Mouse (Mus musculus) MEL (cell line): ENCODE data around the gene Nsl1. TPM values are rescaled to one million over a fixed set of nuclear protein-coding genes. Genes with fewer than 3 reads are reported as not detected.
A peak's percentile ranks its signal among the peaks of the same experiment; 100 is the strongest.
"Not testable (repeated sequence)": the region's sequence is repeated elsewhere in the genome, so short reads cannot be mapped to it uniquely, and the experiment has no call there.

Source experiments
- DNase-seq: peaks from one replicate; pipeline ENCODE4 v3.0.0; 2011; ENCODE audit warnings: low read depth, low spot score
- H3K27ac ChIP-seq: 2 replicates; pipeline ENCODE4 v1.5.1; 2012; ENCODE audit warnings: low read depth, mild to moderate bottlenecking, control low read depth, low read length, moderate library complexity; ENCODE audit not compliant: control insufficient read depth
- H3K27me3 ChIP-seq, 2 experiments: fragments of 150-350 bp in 1 of 2; sonication (generic) in 1 of 2; 2 replicates each; pipeline ENCODE4 v1.6.1; 2012; ENCODE audit warnings: low read length in 2 of 2, mild to moderate bottlenecking in 2 of 2, improper control_type of control experiment in 1 of 2, moderate library complexity in 1 of 2; ENCODE audit not compliant: insufficient read depth in 2 of 2, control insufficient read depth in 1 of 2
- H3K36me3 ChIP-seq, 2 experiments: 2 replicates each; pipeline ENCODE4 v1.6.1; 2012 to 2014; ENCODE audit warnings: low read length in 2 of 2, improper control_type of control experiment in 1 of 2, inconsistent platforms in 1 of 2, mild to moderate bottlenecking in 1 of 2; ENCODE audit not compliant: insufficient read depth in 2 of 2, control insufficient read depth in 1 of 2
- H3K4me1 ChIP-seq, 2 experiments: fragments of 150-350 bp in 1 of 2; sonication (generic) in 1 of 2; 2 replicates each; pipeline ENCODE4 v1.6.1; 2012; ENCODE audit warnings: low read length in 2 of 2, improper control_type of control experiment in 1 of 2, mild to moderate bottlenecking in 1 of 2; ENCODE audit not compliant: insufficient read depth in 2 of 2, control insufficient read depth in 1 of 2
- H3K4me3 ChIP-seq, 2 experiments: fragments of 150-350 bp in 1 of 2; sonication (generic) in 1 of 2; 2 replicates each; pipeline ENCODE4 v1.5.1; 2012; ENCODE audit warnings: low read depth in 2 of 2, low read length in 2 of 2, mild to moderate bottlenecking in 2 of 2, moderate library complexity in 2 of 2, control low read depth in 1 of 2, improper control_type of control experiment in 1 of 2; ENCODE audit not compliant: control insufficient read depth in 1 of 2, insufficient read depth in 1 of 2
- H3K79me2 ChIP-seq: 2 replicates; pipeline ENCODE4 v1.6.1; 2012; ENCODE audit warnings: mild to moderate bottlenecking, low read length, moderate library complexity; ENCODE audit not compliant: control insufficient read depth, poor library complexity, insufficient read depth
- H3K9ac ChIP-seq: 2 replicates; pipeline ENCODE4 v1.6.1; 2012; ENCODE audit warnings: low read depth, mild to moderate bottlenecking, control low read depth, low read length, moderate library complexity; ENCODE audit not compliant: control insufficient read depth, poor library complexity, severe bottlenecking
- H3K9me3 ChIP-seq: fragments of 150-350 bp; sonication (generic); replicated peaks from 2 replicates; pipeline ENCODE4 v1.6.1; 2012; ENCODE audit warnings: mild to moderate bottlenecking, low read length, improper control_type of control experiment, moderate library complexity; ENCODE audit not compliant: insufficient read depth
- CHD1 ChIP-seq: IDR thresholded peaks from 2 replicates; pipeline ENCODE4 v1.6.1; 2012; ENCODE audit warnings: low read depth, mild to moderate bottlenecking, inconsistent platforms, low read length, improper control_type of control experiment
- ETS1 ChIP-seq: IDR thresholded peaks from 2 replicates; pipeline ENCODE4 v1.6.1; 2012; ENCODE audit warnings: low read depth, mild to moderate bottlenecking, inconsistent platforms, low read length, improper control_type of control experiment, moderate library complexity
- GABPA ChIP-seq: IDR thresholded peaks from 2 replicates; pipeline ENCODE4 v1.6.1; 2012; ENCODE audit warnings: low read depth, mild to moderate bottlenecking, inconsistent platforms, low read length, improper control_type of control experiment, moderate library complexity
- HCFC1 ChIP-seq: IDR thresholded peaks from 2 replicates; pipeline ENCODE4 v1.6.1; 2012; ENCODE audit warnings: low read depth, mild to moderate bottlenecking, inconsistent platforms, low read length, improper control_type of control experiment, moderate library complexity
- KAT2A ChIP-seq: conservative IDR thresholded peaks from 2 replicates; pipeline ENCODE4 v1.6.1; 2012; ENCODE audit warnings: low read depth, low read length, improper control_type of control experiment, inconsistent platforms
- RAD21 ChIP-seq: IDR thresholded peaks from 2 replicates; pipeline ENCODE4 v1.6.1; 2011; ENCODE audit warnings: mild to moderate bottlenecking, low read depth, low read length, improper control_type of control experiment
- RCOR1 ChIP-seq: IDR thresholded peaks from 2 replicates; pipeline ENCODE4 v1.6.1; 2012; ENCODE audit warnings: low read depth, mild to moderate bottlenecking, inconsistent platforms, low read length, improper control_type of control experiment
- TBP ChIP-seq: IDR thresholded peaks from 2 replicates; pipeline ENCODE4 v1.8.0; 2011; ENCODE audit warnings: low read depth, low read length, improper control_type of control experiment
- TCF12 ChIP-seq: IDR thresholded peaks from 2 replicates; pipeline ENCODE4 v1.6.1; 2014; ENCODE audit warnings: low read depth, mild to moderate bottlenecking, inconsistent platforms, low read length, improper control_type of control experiment, moderate library complexity
- USF2 ChIP-seq, 2 experiments: IDR thresholded peaks; 2 replicates each; pipeline ENCODE4 v1.6.1; 2011 to 2012; ENCODE audit warnings: improper control_type of control experiment in 2 of 2, low read length in 2 of 2, borderline replicate concordance in 1 of 2, inconsistent platforms in 1 of 2, low read depth in 1 of 2, mild to moderate bottlenecking in 1 of 2; ENCODE audit not compliant: insufficient read depth in 1 of 2
- ZC3H11A ChIP-seq: IDR thresholded peaks from 2 replicates; pipeline ENCODE4 v1.6.1; 2012; ENCODE audit warnings: low read depth, mild to moderate bottlenecking, inconsistent platforms, low read length, improper control_type of control experiment
- ZMIZ1 ChIP-seq: IDR thresholded peaks from 2 replicates; pipeline ENCODE4 v1.6.1; 2012; ENCODE audit warnings: low read depth, mild to moderate bottlenecking, inconsistent platforms, low read length, improper control_type of control experiment, moderate library complexity
- polyA plus RNA-seq, 2 experiments: library from polyadenylated mRNA; stranded (reverse) in 1 of 2; unstranded in 1 of 2; fragments of >175 nt in 1 of 2; fragments of >200 nt in 1 of 2; gene quantifications; 2 replicates each; pipeline versions ENCODE4 v1.2.1 to v1.2.4; 2012; ENCODE audit warnings: low replicate concordance in 2 of 2, low read depth in 1 of 2; ENCODE audit not compliant: insufficient read length in 2 of 2, insufficient read depth in 1 of 2, missing spikeins in 1 of 2
- total RNA-seq: library from RNA; depleted of rRNA; stranded (reverse); fragments of 300-350 nt; gene quantifications from 2 replicates; pipeline ENCODE4 v1.2.3, GENCODE M21; 2012

Nsl1 gene
- total and polyA plus RNA-seq, 3 experiments, result 24.2 to 41.9 TPM; not detected in 1

DNA sequence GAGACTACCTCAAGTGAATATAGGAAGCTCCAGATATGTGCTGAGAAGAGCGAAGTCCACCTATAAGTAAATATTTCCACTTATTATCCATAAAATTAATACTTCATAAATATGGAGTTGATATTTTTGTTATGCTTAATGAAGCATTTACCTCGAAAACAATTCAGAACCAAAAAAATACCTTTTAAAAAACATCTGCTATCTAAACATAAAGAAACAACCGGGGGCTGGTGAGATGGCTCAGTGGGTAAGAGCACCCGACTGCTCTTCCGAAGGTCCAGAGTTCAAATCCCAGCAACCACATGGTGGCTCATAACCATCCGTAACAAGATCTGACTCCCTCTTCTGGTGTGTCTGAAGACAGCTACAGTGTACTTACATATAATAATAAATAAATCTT, 39.0 kb upstream of the Nsl1 start:
- TF ChIP-seq TBP, result peak; percentile 72; the same call in 1 of the 2 replicates
- not testable (repeated sequence) for H3K9me3 ChIP-seq, H3K4me1 ChIP-seq, H3K27me3 ChIP-seq, H3K27ac ChIP-seq, H3K36me3 ChIP-seq, DNase-seq, H3K4me3 ChIP-seq, H3K9ac ChIP-seq
- peaks cover 19% of the 10 kb centered on the region for H3K79me2 ChIP-seq

DNA sequence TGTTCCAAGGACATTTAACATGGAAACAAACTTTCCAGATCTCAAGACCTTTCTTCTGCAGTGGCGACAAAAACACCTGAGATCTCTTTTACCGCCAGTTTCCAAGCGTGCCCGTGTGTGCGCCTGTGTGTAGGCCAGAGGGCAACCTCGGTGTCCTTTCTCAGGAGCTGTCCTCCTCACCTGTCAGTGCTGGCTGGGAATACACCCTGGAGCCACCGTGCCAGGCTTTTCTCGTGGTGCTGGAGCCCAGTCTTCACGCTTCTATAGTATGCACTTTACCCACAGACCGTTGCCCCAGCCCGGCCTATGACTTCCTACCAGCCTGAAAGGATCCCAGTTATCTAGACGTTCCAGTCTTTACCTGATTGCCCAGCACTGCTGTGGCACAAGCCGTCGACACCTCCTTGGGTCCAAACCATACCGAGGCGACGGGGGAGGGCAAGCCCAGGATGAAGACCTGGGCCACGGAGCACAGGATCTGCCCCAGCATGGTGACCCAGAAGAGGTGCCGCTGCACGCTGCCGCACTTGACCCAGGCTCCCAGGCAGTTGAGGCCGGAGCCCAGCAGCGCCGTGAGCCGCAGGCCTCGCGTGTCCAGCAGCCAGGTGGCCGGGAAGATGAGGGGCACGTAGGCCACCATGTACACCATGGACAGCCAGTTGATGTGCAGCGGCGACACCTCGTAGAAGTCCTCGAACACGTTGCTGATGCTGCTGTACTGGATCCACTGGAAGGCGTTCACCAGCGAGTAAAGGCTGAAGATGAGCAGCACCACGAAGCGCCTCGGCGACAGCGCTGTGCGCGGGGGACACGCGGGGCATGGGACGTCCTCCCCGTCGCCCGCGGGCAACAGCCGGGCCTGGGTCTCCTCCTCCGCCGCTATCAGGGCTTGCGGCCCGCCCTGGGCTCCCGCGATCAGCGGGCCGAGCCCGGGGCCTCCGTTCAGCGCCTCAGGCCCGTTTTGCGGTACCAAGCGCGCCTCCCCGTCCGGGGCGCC, 37.5 kb upstream of the Nsl1 start:
- peak overlapping the region; percentile 85 for H3K9ac ChIP-seq
- H3K27ac ChIP-seq, result peak overlapping the region; percentile 60
- H3K79me2 ChIP-seq, result peaks cover 19% of the 10 kb centered on the region
- peaks cover 4 to 10% of the 10 kb centered on the region in 2 experiments for H3K4me1 ChIP-seq
- peak; percentile 70 for DNase-seq
- peaks cover 4 to 7% of the 10 kb centered on the region in 2 experiments for H3K36me3 ChIP-seq
- TF ChIP-seq HCFC1 (no peak), ZC3H11A (no peak), ZMIZ1 (no peak), TCF12 (no peak), ETS1 (no peak), GABPA (no peak), RCOR1 (no peak), RAD21 (no peak), CHD1 (no peak), USF2 (IDR thresholded peaks at IDR 0.05; ENCODE audit: borderline replicate concordance in 1 of 2, insufficient read depth in 1 of 2, low read depth in 1 of 2, low read length in 2 of 2) (no peak), KAT2A (no peak; the same call in 1 of the 2 replicates)
- no peaks in the 10 kb centered on the region for H3K9me3 ChIP-seq
- peak overlapping the region; percentile 94 to 98 for H3K4me3 ChIP-seq
- H3K27me3 ChIP-seq, result no peaks in the 10 kb centered on the region
